Mouse (Mus musculus) layer of hippocampus, adult 11-12 months (tissue): ENCODE results near the gene Vmn2r7.
"Not testable (repeated sequence)": the region's sequence is repeated elsewhere in the genome, so short reads cannot be mapped to it uniquely, and the experiment has no call there.

Experiments used
- DNase-seq: peaks from one replicate; pipeline ENCODE4 v3.0.0; 2022; ENCODE audit warnings: low spot score

Gene Vmn2r7

GRCm38 (mm10) chr3:64844665-64845064 lies at the start of gene Vmn2r7:
Gene Vmn2r7, minus strand, starts transcription at chr3:64844765.
- not testable (repeated sequence) for DNase-seq

DNA sequence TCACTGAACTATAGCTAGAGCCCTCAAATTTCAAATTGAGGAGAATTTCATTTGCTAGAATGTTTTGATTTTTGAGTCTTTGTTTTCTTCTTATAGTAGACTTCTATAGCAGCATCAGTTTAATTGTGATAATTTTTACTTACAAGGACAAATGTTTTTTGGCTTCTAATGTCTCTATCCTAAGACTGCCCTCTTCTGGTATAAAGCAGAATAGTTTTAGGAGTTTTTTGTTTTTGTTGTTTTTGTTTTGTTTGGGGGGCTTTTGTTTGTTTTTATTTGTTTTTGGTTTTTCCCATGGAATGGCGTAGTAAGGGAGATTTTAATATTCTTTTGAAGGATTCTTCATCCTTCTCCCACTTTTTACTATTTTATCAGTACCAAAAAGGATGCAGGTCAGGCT lies 45.2 kb upstream of the Vmn2r7 start:
- no peak for DNase-seq

GRCm38 (mm10) chr3:64878199-64878977 lies 33.8 kb upstream of the Vmn2r7 start:
- DNase-seq = no peak

GRCm38 (mm10) chr3:64876669-64877068 lies 32.1 kb upstream of the Vmn2r7 start:
- no peak for DNase-seq

DNA sequence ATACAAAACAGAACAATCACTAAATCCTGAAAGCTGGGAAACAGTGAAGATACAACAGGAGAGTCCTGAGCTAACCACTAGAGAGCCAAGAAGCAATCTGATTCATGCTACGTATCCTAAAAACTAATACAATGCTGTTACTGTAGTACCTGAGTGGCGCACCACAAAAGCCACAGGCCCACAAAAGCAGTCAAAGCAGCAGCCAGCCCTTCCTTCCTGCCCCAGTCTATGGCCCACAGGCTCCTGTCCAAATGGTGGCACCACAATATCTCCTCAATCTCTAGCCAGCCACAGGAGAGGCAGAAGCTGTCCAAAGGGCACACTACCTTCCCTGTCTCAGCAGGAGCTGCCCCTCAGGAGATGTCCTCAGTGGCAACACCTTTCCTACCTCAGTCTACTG lies 1.7 kb downstream of the Vmn2r7 start:
- DNase-seq = no peak

GRCm38 (mm10) chr3:64842299-64842698 lies 2.3 kb downstream of the Vmn2r7 start:
- DNase-seq = peak; percentile 66

DNA sequence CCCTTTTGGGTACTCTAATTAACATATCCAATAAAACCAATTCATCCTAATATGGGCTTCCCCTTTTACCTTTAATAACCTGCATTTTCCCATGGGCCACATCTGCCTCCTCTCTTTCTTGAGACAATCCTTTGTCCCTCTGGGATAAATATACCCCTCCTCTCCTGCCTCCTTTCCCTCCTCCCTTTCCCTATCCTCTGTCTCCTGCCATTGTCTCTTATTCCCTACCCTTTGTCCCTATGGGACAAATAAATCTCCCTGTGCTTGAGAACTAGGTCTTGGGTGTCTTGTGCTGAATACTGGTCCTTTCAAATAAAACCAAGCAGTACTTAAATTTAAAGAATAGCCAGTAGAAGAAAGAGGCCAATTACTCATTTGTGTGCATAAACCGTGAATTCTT lies 13.4 kb downstream of the Vmn2r7 start:
- no peak for DNase-seq

DNA sequence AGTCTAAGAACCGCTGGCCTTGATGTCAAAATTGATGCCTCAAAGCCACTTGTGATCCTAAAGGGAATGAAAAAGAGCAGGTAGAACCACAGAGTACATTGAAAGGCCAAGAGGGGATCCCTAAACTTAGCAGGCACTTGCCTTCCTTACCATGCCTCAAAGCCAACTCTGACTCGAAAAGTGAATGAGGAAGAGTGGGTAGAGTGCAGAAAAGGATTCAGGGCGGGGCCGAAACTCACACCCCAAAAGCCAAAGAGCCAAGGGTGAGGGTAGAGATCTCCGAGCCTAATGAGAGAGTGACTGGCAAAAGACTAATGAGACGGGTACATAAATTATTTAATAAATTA lies 53.3 kb downstream of the Vmn2r7 start:
- no peak for DNase-seq

DNA sequence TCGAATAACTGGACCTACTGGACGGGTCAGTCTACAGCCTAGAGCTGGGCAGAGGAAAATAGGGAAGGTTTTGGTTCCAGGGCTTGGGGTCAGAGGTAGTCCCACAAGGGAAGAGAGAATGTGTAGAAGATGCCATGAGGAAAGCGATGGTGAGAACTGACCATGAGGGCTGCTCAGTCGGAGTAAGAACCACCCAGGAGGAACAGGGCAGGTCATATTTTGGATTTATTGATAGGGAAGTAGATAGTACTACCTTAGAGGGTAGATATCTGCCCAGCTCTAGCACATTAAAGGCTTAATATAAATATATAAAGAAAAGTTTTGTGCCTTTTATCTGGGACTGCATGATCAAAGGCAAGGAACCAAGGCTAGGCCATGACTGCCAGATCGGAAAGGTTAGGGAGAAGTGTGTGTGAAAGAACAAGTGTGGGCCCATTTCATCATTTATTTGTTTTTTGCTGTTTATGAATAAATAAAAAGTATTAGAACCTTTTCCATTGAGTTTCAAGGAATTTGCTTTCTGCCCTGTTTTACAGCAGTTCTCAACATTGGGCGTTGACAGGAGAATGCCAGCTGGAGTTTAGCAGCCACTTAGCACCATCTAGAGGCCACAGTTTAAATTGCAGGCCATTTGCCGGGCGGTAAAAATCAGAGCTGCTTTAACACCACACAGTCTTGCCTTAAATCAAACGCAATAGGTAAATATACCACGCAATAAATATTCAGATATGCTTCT lies 53.9 kb downstream of the Vmn2r7 start:
- peak; percentile 68 for DNase-seq

GRCm38 (mm10) chr3:64782901-64783300 lies 61.7 kb downstream of the Vmn2r7 start:
- no peak for DNase-seq

DNA sequence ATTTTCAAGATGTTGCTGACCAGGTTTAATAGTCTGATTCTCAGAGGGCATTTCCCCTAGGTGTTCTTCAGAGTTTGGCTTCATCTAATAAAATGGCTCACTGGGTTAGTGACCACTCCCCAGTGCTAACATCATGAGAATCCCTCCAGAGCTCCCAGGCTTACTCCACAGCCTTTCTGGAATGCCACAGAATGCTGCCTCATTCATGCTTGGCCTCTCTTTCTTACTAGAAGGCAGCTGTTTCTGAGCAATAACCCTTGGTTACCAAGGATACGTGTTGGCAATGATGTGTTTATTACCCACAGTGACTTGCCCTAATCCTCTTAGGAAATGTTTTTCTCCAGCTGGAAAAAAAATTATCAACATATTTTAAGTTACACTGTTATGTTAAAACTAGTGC lies 72.4 kb downstream of the Vmn2r7 start:
- DNase-seq = no peak

DNA sequence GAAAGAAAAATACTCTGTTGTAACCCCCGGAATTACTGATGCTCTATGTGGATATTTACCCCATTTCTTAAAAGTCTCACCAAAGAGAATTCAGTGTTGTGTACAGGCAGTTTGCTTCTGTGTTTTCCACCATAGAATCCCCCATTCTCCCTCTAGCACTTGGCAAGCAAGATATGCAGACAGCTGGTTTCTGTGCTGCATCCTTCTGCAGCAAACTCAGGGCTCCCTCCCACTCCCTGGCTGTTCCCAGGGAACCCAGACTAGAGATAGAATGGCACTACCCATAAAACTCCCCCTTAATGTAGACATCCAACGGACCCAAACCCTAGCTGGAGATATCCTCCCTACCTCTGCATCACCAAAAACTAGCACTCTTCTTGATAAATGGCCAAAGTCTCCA lies 88.4 kb downstream of the Vmn2r7 start:
- DNase-seq = peak; percentile 65

DNA sequence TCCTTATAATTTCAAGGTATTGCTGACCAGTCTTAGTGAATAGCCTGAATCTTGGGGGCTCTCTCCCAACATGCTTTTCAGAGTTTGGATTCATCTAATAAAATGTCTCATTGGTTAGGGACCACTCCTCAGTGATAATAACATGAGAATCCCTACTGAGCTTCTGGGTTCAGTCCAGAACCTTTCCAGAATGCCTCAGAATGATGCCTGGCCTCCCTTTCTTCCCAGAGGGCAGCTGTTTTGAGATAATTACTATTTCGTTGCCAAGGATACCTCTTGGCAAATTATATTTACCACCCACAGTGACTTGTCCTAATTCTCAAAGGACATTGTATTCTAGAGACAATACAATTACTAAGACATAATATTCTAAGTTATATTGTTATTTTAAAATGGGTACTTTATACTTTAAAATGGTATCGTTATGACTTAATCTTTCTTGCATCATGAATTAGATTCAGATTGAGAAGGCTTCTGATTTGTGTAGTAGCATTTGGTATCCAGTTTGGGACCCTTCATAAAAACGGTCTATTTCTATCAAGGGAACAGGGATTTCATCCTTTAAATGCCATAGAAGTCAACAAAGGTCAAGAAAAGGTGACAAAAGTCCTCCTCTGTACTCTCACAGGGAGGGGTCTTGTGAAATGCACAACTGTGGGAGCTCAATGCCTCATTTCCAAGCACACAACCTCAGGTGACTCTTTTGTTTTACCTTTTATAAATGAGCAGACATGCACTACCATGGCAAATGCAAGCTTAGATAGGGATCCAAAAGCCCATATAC lies 117.2 kb downstream of the Vmn2r7 start:
- DNase-seq = not testable (repeated sequence)

GRCm38 (mm10) chr3:64725736-64726135 lies 118.8 kb downstream of the Vmn2r7 start:
- DNase-seq = not testable (repeated sequence)

DNA sequence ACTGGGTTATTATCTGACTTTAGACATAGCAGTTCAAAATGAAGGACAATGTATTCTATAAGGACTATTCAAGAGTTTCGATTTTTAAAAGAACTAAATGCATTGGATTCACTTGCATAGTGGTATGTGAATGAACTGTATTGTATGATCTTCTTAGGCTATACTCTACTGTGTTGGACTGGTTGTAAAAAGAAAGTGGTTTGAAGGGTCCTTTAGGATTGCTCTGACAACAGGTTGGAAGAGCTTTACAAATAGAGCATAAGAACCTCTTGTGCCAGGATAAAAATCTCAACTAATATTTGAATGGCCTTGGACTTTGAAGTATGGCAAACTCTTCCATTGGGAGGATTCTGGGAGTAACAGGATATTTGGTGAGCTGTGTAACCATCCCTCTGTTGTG lies 168.5 kb downstream of the Vmn2r7 start:
- DNase-seq = not testable (repeated sequence)
